Mouse (Mus musculus) heart, embryonic 13.5 days (tissue): ENCODE results near the gene Daam1. TPM values are rescaled to one million over a fixed set of nuclear protein-coding genes. Genes with fewer than 3 reads are reported as not detected.

Experiments used
- ATAC-seq: fragments of 200-750 bp; cut with Nextera tagmentation; 2 replicates; pipeline ENCODE4 v1.8.0; 2017; ENCODE audit warnings: moderate TSS enrichment; ENCODE audit not compliant: insufficient number of reproducible peaks, low FRiP score, low TSS enrichment; ENCODE audit errors: extremely low read depth
- H3K27ac ChIP-seq: fragments of 300-500 bp; sonication (generic); replicated peaks from 2 replicates; pipeline ENCODE4 v1.5.1; 2015; ENCODE audit warnings: moderate library complexity, mild to moderate bottlenecking, inconsistent platforms
- H3K27me3 ChIP-seq: fragments of 300-500 bp; sonication (generic); replicated peaks from 2 replicates; pipeline ENCODE4 v1.6.1; 2015; ENCODE audit warnings: mild to moderate bottlenecking, inconsistent platforms
- H3K36me3 ChIP-seq: fragments of 300-500 bp; sonication (generic); 2 replicates; pipeline ENCODE4 v1.6.1; 2015; ENCODE audit warnings: mild to moderate bottlenecking, inconsistent platforms
- H3K4me1 ChIP-seq: fragments of 300-500 bp; sonication (generic); 2 replicates; pipeline ENCODE4 v1.6.1; 2015; ENCODE audit warnings: inconsistent platforms
- H3K4me2 ChIP-seq: fragments of 300-500 bp; sonication (generic); 2 replicates; pipeline ENCODE4 v1.6.1; 2015; ENCODE audit warnings: inconsistent platforms, mild to moderate bottlenecking, moderate library complexity
- H3K4me3 ChIP-seq: fragments of 300-500 bp; sonication (generic); 2 replicates; pipeline ENCODE4 v1.5.1; 2015; ENCODE audit warnings: moderate library complexity, mild to moderate bottlenecking, inconsistent platforms
- H3K9ac ChIP-seq: fragments of 300-500 bp; sonication (generic); 2 replicates; pipeline ENCODE4 v1.6.1; 2015; ENCODE audit warnings: inconsistent platforms, mild to moderate bottlenecking, moderate library complexity
- H3K9me3 ChIP-seq: fragments of 300-500 bp; sonication (generic); 2 replicates; pipeline ENCODE4 v1.6.1; 2016; ENCODE audit warnings: inconsistent platforms
- WGBS: fragments of 180-500 bp; shearing (Covaris S2); methylation state at CpG from one replicate; pipeline ENCODE4 v1.1.7; 2015; ENCODE audit warnings: mixed read lengths; 5-methylcytosine and 5-hydroxymethylcytosine counted together
- polyA plus RNA-seq: library from polyadenylated mRNA; unstranded; fragments of >200 nt; fragmentation: Nextera tagmentation; extraction: Ambion mirVana; gene quantifications from 2 replicates; pipeline ENCODE4 v1.2.1, GENCODE M21; 2015

Gene Daam1
- polyA plus RNA-seq, 1 experiment from 2014 or later: 18.5 TPM

GRCm38 (mm10) chr12:71809550-71809949 lies 21.3 kb upstream of the Daam1 start:
- Histone ChIP-seq H3K4me3 (no peak overlapping the region), H3K4me2 (no peak overlapping the region), H3K27me3 (no peaks in the 10 kb centered on the region), H3K36me3 (no peaks in the 10 kb centered on the region), H3K9me3 (no peaks in the 10 kb centered on the region), H3K27ac (no peak overlapping the region), H3K4me1 (peaks cover 38% of the 10 kb centered on the region), H3K9ac (no peak overlapping the region)
- no peak for ATAC-seq
- WGBS: 89% methylated on average over 3 of the region's 3 CpGs

GRCm38 (mm10) chr12:71812567-71812966 lies 18.3 kb upstream of the Daam1 start:
- Histone ChIP-seq H3K4me1 (peaks cover 41% of the 10 kb centered on the region), H3K9ac (peak overlapping the region; percentile 63; the same call in 1 of the 2 replicates), H3K36me3 (no peaks in the 10 kb centered on the region), H3K27ac (peak overlapping the region; percentile 54), H3K27me3 (no peaks in the 10 kb centered on the region), H3K4me3 (no peak overlapping the region), H3K4me2 (no peak overlapping the region), H3K9me3 (no peaks in the 10 kb centered on the region)
- 48% methylated on average over 14 of the region's 14 CpGs for WGBS
- ATAC-seq: no peak

GRCm38 (mm10) chr12:71813251-71813650 lies 17.6 kb upstream of the Daam1 start:
- Histone ChIP-seq H3K4me2 (no peak overlapping the region), H3K9me3 (no peaks in the 10 kb centered on the region), H3K4me1 (peaks cover 35% of the 10 kb centered on the region), H3K4me3 (no peak overlapping the region), H3K9ac (peak overlapping the region; percentile 55; the same call in 1 of the 2 replicates), H3K27ac (0 out of 2 replicates have a peak overlapping the region, but pooled peaks have one; percentile 16), H3K27me3 (no peaks in the 10 kb centered on the region), H3K36me3 (no peaks in the 10 kb centered on the region)
- ATAC-seq: no peak
- 85% methylated on average over 9 of the region's 9 CpGs for WGBS

- Histone ChIP-seq H3K27me3 (no peaks in the 10 kb centered on the region), H3K4me2 (no peak overlapping the region), H3K9ac (peak overlapping the region; percentile 55), H3K9me3 (no peaks in the 10 kb centered on the region), H3K27ac (peak overlapping the region; percentile 16; the same call in 1 of the 2 replicates), H3K36me3 (no peaks in the 10 kb centered on the region), H3K4me1 (peaks cover 30% of the 10 kb centered on the region), H3K4me3 (no peak overlapping the region)
- no peak for ATAC-seq
- 24% methylated on average over 7 of the region's 7 CpGs for WGBS
Observed at GRCm38 (mm10) chr12:71813761-71814160, 17.1 kb upstream of the Daam1 start.

- H3K4me3 ChIP-seq: no peak overlapping the region
Observed at GRCm38 (mm10) chr12:71820094-71820493, 10.8 kb upstream of the Daam1 start.

GRCm38 (mm10) chr12:71821272-71821671 lies 9.6 kb upstream of the Daam1 start:
- no peak overlapping the region for H3K4me2 ChIP-seq
- no peaks in the 10 kb centered on the region for H3K27me3 ChIP-seq
- no peak overlapping the region for H3K9ac ChIP-seq
- no peaks in the 10 kb centered on the region for H3K9me3 ChIP-seq
- H3K27ac ChIP-seq: no peak overlapping the region
- H3K4me1 ChIP-seq: peaks cover 25% of the 10 kb centered on the region
- H3K4me3 ChIP-seq: no peak overlapping the region
- no peak for ATAC-seq
- WGBS: 79% methylated on average over 5 of the region's 5 CpGs
- H3K36me3 ChIP-seq: no peaks in the 10 kb centered on the region

More at GRCm38 (mm10) chr12:71820094-71820493, 10.8 kb upstream of the Daam1 start:
- WGBS: 35% methylated on average over 5 of the region's 5 CpGs
- Histone ChIP-seq H3K36me3 (no peaks in the 10 kb centered on the region), H3K4me1 (peaks cover 32% of the 10 kb centered on the region), H3K27ac (peak overlapping the region; percentile 34), H3K27me3 (no peaks in the 10 kb centered on the region), H3K9ac (no peak overlapping the region), H3K9me3 (no peaks in the 10 kb centered on the region), H3K4me2 (no peak overlapping the region)
- no peak for ATAC-seq

GRCm38 (mm10) chr12:71821743-71822142 lies 9.1 kb upstream of the Daam1 start:
- no peak for ATAC-seq
- H3K9me3 ChIP-seq: no peaks in the 10 kb centered on the region
- 77% methylated on average over 8 of the region's 8 CpGs for WGBS

GRCm38 (mm10) chr12:71824927-71825326 lies 6.0 kb upstream of the Daam1 start:
- H3K27ac ChIP-seq: no peak overlapping the region
- H3K9ac ChIP-seq: no peak overlapping the region
- no peak overlapping the region for H3K4me2 ChIP-seq
- no peaks in the 10 kb centered on the region for H3K9me3 ChIP-seq
- H3K4me3 ChIP-seq: no peak overlapping the region
- 75% methylated on average over 6 of the region's 6 CpGs for whole genome bisulfite sequencing
- no peak for ATAC-seq
- peaks cover 27% of the 10 kb centered on the region for H3K4me1 ChIP-seq
- H3K36me3 ChIP-seq: no peaks in the 10 kb centered on the region
- H3K27me3 ChIP-seq: no peaks in the 10 kb centered on the region

More at GRCm38 (mm10) chr12:71821743-71822142, 9.1 kb upstream of the Daam1 start:
- H3K4me3 ChIP-seq: no peak overlapping the region
- no peaks in the 10 kb centered on the region for H3K27me3 ChIP-seq
- H3K27ac ChIP-seq: no peak overlapping the region
- H3K36me3 ChIP-seq: no peaks in the 10 kb centered on the region
- H3K4me1 ChIP-seq: peaks cover 25% of the 10 kb centered on the region
- no peak overlapping the region for H3K9ac ChIP-seq
- no peak overlapping the region for H3K4me2 ChIP-seq

- no peak for ATAC-seq
- Histone ChIP-seq H3K27me3 (no peaks in the 10 kb centered on the region), H3K9ac (peak overlapping the region; percentile 88), H3K36me3 (no peaks in the 10 kb centered on the region), H3K27ac (peak overlapping the region; percentile 83), H3K9me3 (no peaks in the 10 kb centered on the region), H3K4me3 (peak overlapping the region; percentile 99), H3K4me1 (peaks cover 42% of the 10 kb centered on the region), H3K4me2 (peak overlapping the region; percentile 90)
- WGBS: 7% methylated on average over 10 of the region's 10 CpGs
Observed at GRCm38 (mm10) chr12:71830139-71830538, 739 bp upstream of the Daam1 start.

- 0 out of 2 replicates have a peak, but pooled peaks have one; percentile 7 for ATAC-seq
- Histone ChIP-seq H3K4me3 (peak overlapping the region; percentile 99), H3K9me3 (no peaks in the 10 kb centered on the region), H3K4me1 (peaks cover 55% of the 10 kb centered on the region), H3K36me3 (no peaks in the 10 kb centered on the region), H3K9ac (peak overlapping the region; percentile 99), H3K27me3 (no peaks in the 10 kb centered on the region), H3K4me2 (peak overlapping the region; percentile 90), H3K27ac (peak overlapping the region; percentile 98)
- WGBS: under 1% methylated on average over 59 of the region's 59 CpGs
Observed at GRCm38 (mm10) chr12:71831258-71832087, 595 bp downstream of the Daam1 start.

- no peaks in the 10 kb centered on the region for H3K36me3 ChIP-seq
- H3K9ac ChIP-seq: peak overlapping the region; percentile 99
- H3K4me3 ChIP-seq: peak overlapping the region; percentile 99
- ATAC-seq: no peak
- 0% methylated on average over 12 of the region's 12 CpGs for WGBS
- H3K9me3 ChIP-seq: no peaks in the 10 kb centered on the region
- peaks cover 63% of the 10 kb centered on the region for H3K4me1 ChIP-seq
- peak overlapping the region; percentile 90 for H3K4me2 ChIP-seq
- no peaks in the 10 kb centered on the region for H3K27me3 ChIP-seq
- peak overlapping the region; percentile 98 for H3K27ac ChIP-seq
Observed at GRCm38 (mm10) chr12:71832225-71832624, 1.3 kb downstream of the Daam1 start.
